Mouse (Mus musculus): Measurements from ENCODE around the gene Vmn1r70.

Vmn1r70 gene

DNA sequence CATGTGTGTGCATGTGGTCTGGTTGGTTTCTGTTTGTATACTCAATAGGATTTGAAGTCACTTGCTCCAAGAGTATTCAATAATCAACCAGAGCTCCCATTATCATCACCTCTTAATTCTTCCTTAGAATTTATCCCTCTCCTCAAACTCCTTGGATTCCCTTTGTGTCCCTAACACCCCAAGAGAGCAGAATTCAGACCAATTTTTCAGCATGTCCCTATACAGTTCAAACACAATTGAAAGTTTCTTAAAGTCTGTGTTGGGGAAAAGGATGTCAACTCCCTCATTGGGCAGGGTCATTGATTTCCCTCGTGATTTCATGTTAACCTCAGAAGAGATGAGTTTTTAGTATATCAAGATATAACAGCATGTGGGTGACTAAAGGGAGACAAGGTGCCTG, at the start of gene Vmn1r70:
Vmn1r70 (plus strand) TSS at position 301 of the 400 bp plus-strand sequence.
- no peak for TF ChIP-seq GATA4 (IDR thresholded peaks at IDR 0.05; ENCODE audit: insufficient replicate concordance, low read length)

DNA sequence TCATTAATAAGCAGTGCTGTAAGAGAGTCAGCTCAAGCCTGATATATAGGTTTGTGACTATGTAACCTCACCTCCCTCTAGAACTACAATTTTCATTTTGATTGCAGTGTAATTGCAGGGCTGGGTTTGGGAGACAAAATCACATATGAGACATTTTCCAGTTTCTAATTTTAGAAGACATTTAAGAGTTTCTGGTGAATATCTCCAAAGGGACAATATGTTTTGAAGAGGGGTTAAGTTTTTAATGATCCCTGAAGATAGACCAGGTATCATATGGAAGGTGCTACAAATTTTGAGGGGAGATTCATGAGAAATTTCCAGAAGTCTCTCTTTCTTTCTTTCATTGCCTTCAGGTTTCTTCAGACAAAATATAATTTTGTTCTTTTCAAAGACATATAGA, 17.8 kb upstream of the Vmn1r70 start, which contains the start of gene Vmn1r69:
Vmn1r69 (minus strand) TSS at position 101 of the 400 bp plus-strand sequence.
- TF ChIP-seq GATA4 (IDR thresholded peaks at IDR 0.05; ENCODE audit: insufficient replicate concordance, low read length) = no peak

Measured in liver, adult (tissue).